Mouse (Mus musculus) liver, postnatal 0 days (tissue): ENCODE measurements around the gene Fkbp6.

Experiments
- CTCF ChIP-seq: sonication (generic); IDR thresholded peaks from 2 replicates; pipeline ENCODE4 v1.5.1; 2016; ENCODE audit warnings: antibody characterized with exemption, low read depth
- EP300 ChIP-seq: IDR thresholded peaks from 2 replicates; pipeline ENCODE4 v1.6.1; 2016; ENCODE audit warnings: antibody characterized with exemption, low read depth, mild to moderate bottlenecking

GRCm38 (mm10) chr5:135253741-135254401 is 96.0 kb downstream of the Fkbp6 start:
- TF ChIP-seq CTCF, result no peak
- no peak for TF ChIP-seq EP300
